Mouse (Mus musculus) left cerebral cortex, postnatal 14 days (tissue): ENCODE data around the gene Nr4a1. TPM values are rescaled to one million over a fixed set of nuclear protein-coding genes. Genes with fewer than 3 reads are reported as not detected.
A peak's percentile ranks its signal among the peaks of the same experiment; 100 is the strongest.

ENCODE experiments used
- DNase-seq, 2 experiments: peaks; one replicate each; pipeline ENCODE4 v3.0.0; 2021 to 2022; ENCODE audit warnings: low spot score in 2 of 2, mixed read lengths in 1 of 2
- intact Hi-C: fragments of 180-260 bp; cut with DNase I; formaldehyde crosslinking; loops from one replicate; pipeline ENCODE4 v1.15.1; 2025
- long read RNA-seq, 2 experiments: library from polyadenylated mRNA; stranded (forward); transcript quantifications; one replicate each; pipeline ENCODE4 v2.0.0; 2021
- total RNA-seq, 2 experiments: library from RNA; stranded (reverse); gene quantifications; 2 replicates each; pipeline ENCODE4 v1.2.3; 2021

The Nr4a1 gene
- 10 to 100 TPM; 65.6 to 78.4 TPM for total RNA-seq
- long read RNA-seq, experiment 1, transcript Nr4a1-201 (7 exons, 2,477 nt), result major isoform, 18 of 34 reads
- long read RNA-seq, experiment 1, transcript Nr4a1-202 (8 exons, 2,553 nt), result minor isoform, 7 of 34 reads
- long read RNA-seq, experiment 1, partial matches to known transcripts, result 5 of 34 reads
- long read RNA-seq, experiment 1, other reads (novel, unspliced or antisense), result 4 of 34 reads
- long read RNA-seq, experiment 2, transcript Nr4a1-201 (7 exons, 2,477 nt), result major isoform, 34 of 43 reads
- long read RNA-seq, experiment 2, partial matches to known transcripts, result 2 of 43 reads
- long read RNA-seq, experiment 2, other reads (novel, unspliced or antisense), result 4 of 43 reads

- peak in 1 of 2 experiments; percentile 88 for DNase-seq
- intact Hi-C loops, result no loop called here
Measured at GRCm38 (mm10) chr15:101253886-101254795, at the start of gene Nr4a1. TSS of gene Nr4a1 (plus strand) at chr15:101254269.

- intact Hi-C loops, result no loop called here
Measured at GRCm38 (mm10) chr15:101204781-101205180, 49.3 kb upstream of the Nr4a1 start.

GRCm38 (mm10) chr15:101210228-101210627, 43.8 kb upstream of the Nr4a1 start:
- DNase-seq, result peak in 1 of 2 experiments; percentile 62
- intact Hi-C loops, result no loop called here

More at GRCm38 (mm10) chr15:101204781-101205180, 49.3 kb upstream of the Nr4a1 start:
- DNase-seq, result no peak

GRCm38 (mm10) chr15:101210998-101211613, 43.0 kb upstream of the Nr4a1 start:
- DNase-seq, result no peak
- intact Hi-C loops, result no loop called here

- DNase-seq, result no peak
- intact Hi-C loops, result no loop called here
Measured at GRCm38 (mm10) chr15:101212435-101212834, 41.6 kb upstream of the Nr4a1 start.

- no peak for DNase-seq
- intact Hi-C loops, result no loop called here
Measured at GRCm38 (mm10) chr15:101215136-101215535, 38.9 kb upstream of the Nr4a1 start.

GRCm38 (mm10) chr15:101216036-101216435, 38.0 kb upstream of the Nr4a1 start:
- DNase-seq, result no peak
- intact Hi-C loops, result no loop called here

GRCm38 (mm10) chr15:101220905-101221297, 33.2 kb upstream of the Nr4a1 start:
- intact Hi-C loops, result loop anchor here (2.0 to 5.0 kb wide), 2 partner anchors 18 to 61 kb away; partner anchors contain the start of gene Atg101
- DNase-seq, result no peak

- intact Hi-C loops, result loop anchor here (2.0 to 5.0 kb wide), 2 partner anchors 17 to 61 kb away; partner anchors contain the start of gene Atg101
- DNase-seq, result peak; percentile 93 to 94
Measured at GRCm38 (mm10) chr15:101221298-101222104, 32.6 kb upstream of the Nr4a1 start.

GRCm38 (mm10) chr15:101222897-101223482, 31.1 kb upstream of the Nr4a1 start:
- DNase-seq, result no peak
- intact Hi-C loops, result loop anchor here (5.0 kb wide), 1 partner anchor 59 kb away; the partner anchor contains the start of gene Atg101

- intact Hi-C loops, result loop anchor here (5.0 kb wide), 1 partner anchor 59 kb away; the partner anchor contains the start of gene Atg101
- DNase-seq, result no peak
Measured at GRCm38 (mm10) chr15:101223596-101223995, 30.5 kb upstream of the Nr4a1 start.

GRCm38 (mm10) chr15:101224006-101224906, 29.8 kb upstream of the Nr4a1 start, which contains the start of gene Grasp:
TSS of gene Grasp (plus strand) at chr15:101224188.
- intact Hi-C loops, result loop anchor here (5.0 kb wide), 1 partner anchor 58 kb away; the partner anchor contains the start of gene Atg101
- DNase-seq, result peak; percentile 86 to 89

GRCm38 (mm10) chr15:101224977-101225376, 29.1 kb upstream of the Nr4a1 start:
- intact Hi-C loops, result loop anchor here (5.0 kb wide), 1 partner anchor 57 kb away; the partner anchor contains the start of gene Atg101
- DNase-seq, result no peak

GRCm38 (mm10) chr15:101227971-101228370, 26.1 kb upstream of the Nr4a1 start:
- DNase-seq, result no peak
- intact Hi-C loops, result no loop called here

GRCm38 (mm10) chr15:101228866-101229590, 25.0 kb upstream of the Nr4a1 start:
- intact Hi-C loops, result no loop called here
- no peak for DNase-seq

GRCm38 (mm10) chr15:101230503-101230902, 23.6 kb upstream of the Nr4a1 start:
- intact Hi-C loops, result no loop called here

More at GRCm38 (mm10) chr15:101230503-101230902, 23.6 kb upstream of the Nr4a1 start:
- DNase-seq, result no peak
